Mouse (Mus musculus) neural tube, embryonic 11.5 days (tissue): ENCODE measurements around the gene Tnrc6a. TPM values are rescaled to one million over a fixed set of nuclear protein-coding genes. Genes with fewer than 3 reads are reported as not detected.
A peak's percentile ranks its signal among the peaks of the same experiment; 100 is the strongest.

Source experiments
- ATAC-seq: fragments of 200-750 bp; cut with Nextera tagmentation; 2 replicates; pipeline ENCODE4 v1.8.0; 2017; ENCODE audit warnings: moderate number of reproducible peaks, mild to moderate bottlenecking, moderate TSS enrichment, moderate library complexity; ENCODE audit not compliant: insufficient read depth, low FRiP score, low TSS enrichment
- DNase-seq: peaks from one replicate; pipeline ENCODE4 v3.0.0-alpha.2; 2015; ENCODE audit warnings: low spot score
- H3K27ac ChIP-seq: fragments of 300-500 bp; sonication (generic); 2 replicates; pipeline ENCODE4 v1.5.1; 2014; ENCODE audit warnings: low read depth, mild to moderate bottlenecking, low read length
- H3K27me3 ChIP-seq: fragments of 300-500 bp; sonication (generic); 2 replicates; pipeline ENCODE4 v1.6.1; 2014; ENCODE audit warnings: mild to moderate bottlenecking, low read length, mixed read lengths; ENCODE audit not compliant: control insufficient read depth, insufficient read depth
- H3K36me3 ChIP-seq: fragments of 300-500 bp; sonication (generic); 2 replicates; pipeline ENCODE4 v1.6.1; 2014; ENCODE audit warnings: mild to moderate bottlenecking, low read length, moderate library complexity, mixed read lengths; ENCODE audit not compliant: control insufficient read depth, insufficient read depth
- H3K4me1 ChIP-seq: fragments of 300-500 bp; sonication (generic); 2 replicates; pipeline ENCODE4 v1.6.1; 2014; ENCODE audit warnings: low read length, mixed read lengths; ENCODE audit not compliant: control insufficient read depth, insufficient read depth
- H3K4me2 ChIP-seq: fragments of 300-500 bp; sonication (generic); 2 replicates; pipeline ENCODE4 v1.6.1; 2014; ENCODE audit warnings: low read depth, mild to moderate bottlenecking, moderate library complexity
- H3K4me3 ChIP-seq: fragments of 300-500 bp; sonication (generic); 2 replicates; pipeline ENCODE4 v1.5.1; 2014; ENCODE audit warnings: low read depth, low read length
- H3K9ac ChIP-seq: fragments of 300-500 bp; sonication (generic); 2 replicates; pipeline ENCODE4 v1.6.1; 2014; ENCODE audit warnings: mild to moderate bottlenecking, low read length
- H3K9me3 ChIP-seq: fragments of 300-500 bp; sonication (generic); 2 replicates; pipeline ENCODE4 v1.6.1; 2016; ENCODE audit warnings: low read length; ENCODE audit not compliant: control insufficient read depth
- WGBS: fragments of 180-500 bp; shearing (Covaris S2); extraction: QIAGEN DNeasy Blood & Tissue Kit; methylation state at CpG from one replicate; pipeline ENCODE4 v1.1.7; 2014; 5-methylcytosine and 5-hydroxymethylcytosine counted together
- polyA plus RNA-seq: library from polyadenylated mRNA; unstranded; fragments of >200 nt; fragmentation: Nextera tagmentation; extraction: Ambion mirVana; gene quantifications from 2 replicates; pipeline ENCODE4 v1.2.1, GENCODE M21; 2014

The Tnrc6a gene
- polyA plus RNA-seq, 1 experiment from 2014 or later = 46.2 TPM

GRCm38 (mm10) chr7:123113590-123113989 is 10.1 kb upstream of the Tnrc6a start:
- H3K9ac ChIP-seq = no peak overlapping the region
- no peaks in the 10 kb centered on the region for H3K9me3 ChIP-seq
- 90% methylated on average over 6 of the region's 6 CpGs for WGBS
- H3K4me2 ChIP-seq = no peak overlapping the region
- H3K4me3 ChIP-seq = no peak overlapping the region
- DNase-seq (no peak), ATAC-seq (no peak)
- no peaks in the 10 kb centered on the region for H3K4me1 ChIP-seq
- H3K27me3 ChIP-seq = no peaks in the 10 kb centered on the region
- no peaks in the 10 kb centered on the region for H3K36me3 ChIP-seq
- H3K27ac ChIP-seq = no peak overlapping the region

GRCm38 (mm10) chr7:123116799-123117198 is 6.9 kb upstream of the Tnrc6a start:
- no peaks in the 10 kb centered on the region for H3K9me3 ChIP-seq
- no peaks in the 10 kb centered on the region for H3K36me3 ChIP-seq
- ATAC-seq = no peak
- WGBS = 86% methylated on average over 12 of the region's 12 CpGs
- DNase-seq = no peak
- no peak overlapping the region for H3K27ac ChIP-seq
- no peak overlapping the region for H3K9ac ChIP-seq
- no peaks in the 10 kb centered on the region for H3K27me3 ChIP-seq
- no peak overlapping the region for H3K4me3 ChIP-seq
- no peak overlapping the region for H3K4me2 ChIP-seq
- H3K4me1 ChIP-seq = no peaks in the 10 kb centered on the region

GRCm38 (mm10) chr7:123117209-123117608 is 6.5 kb upstream of the Tnrc6a start:
- ATAC-seq = no peak

GRCm38 (mm10) chr7:123120516-123120915 is 3.2 kb upstream of the Tnrc6a start:
- Histone ChIP-seq H3K4me1 (no peaks in the 10 kb centered on the region), H3K4me3 (no peak overlapping the region), H3K36me3 (no peaks in the 10 kb centered on the region), H3K9me3 (no peaks in the 10 kb centered on the region), H3K9ac (no peak overlapping the region), H3K4me2 (no peak overlapping the region), H3K27ac (no peak overlapping the region), H3K27me3 (no peaks in the 10 kb centered on the region)
- WGBS = 87% methylated on average over 7 of the region's 7 CpGs
- DNase-seq (no peak), ATAC-seq (no peak)

More at GRCm38 (mm10) chr7:123117209-123117608, 6.5 kb upstream of the Tnrc6a start:
- 87% methylated on average over 4 of the region's 4 CpGs for WGBS
- no peak overlapping the region for H3K4me2 ChIP-seq
- no peak overlapping the region for H3K4me3 ChIP-seq
- H3K27me3 ChIP-seq = no peaks in the 10 kb centered on the region
- no peaks in the 10 kb centered on the region for H3K9me3 ChIP-seq
- DNase-seq = no peak
- H3K9ac ChIP-seq = no peak overlapping the region
- H3K4me1 ChIP-seq = no peaks in the 10 kb centered on the region
- H3K27ac ChIP-seq = no peak overlapping the region
- no peaks in the 10 kb centered on the region for H3K36me3 ChIP-seq

GRCm38 (mm10) chr7:123124299-123124716 is 623 bp downstream of the Tnrc6a start:
- Histone ChIP-seq H3K9me3 (no peaks in the 10 kb centered on the region), H3K27ac (peak overlapping the region; percentile 93), H3K36me3 (no peaks in the 10 kb centered on the region), H3K4me1 (no peaks in the 10 kb centered on the region), H3K27me3 (no peaks in the 10 kb centered on the region), H3K4me3 (peak overlapping the region; percentile 99), H3K4me2 (peak overlapping the region; percentile 35), H3K9ac (peak overlapping the region; percentile 99)
- no peak for DNase-seq
- 0% methylated on average over 25 of the region's 45 CpGs for WGBS
- ATAC-seq = peak; percentile 79

GRCm38 (mm10) chr7:123124735-123125181 is 1.1 kb downstream of the Tnrc6a start:
- Histone ChIP-seq H3K36me3 (no peaks in the 10 kb centered on the region), H3K4me1 (no peaks in the 10 kb centered on the region), H3K27me3 (no peaks in the 10 kb centered on the region), H3K27ac (peak overlapping the region; percentile 93; the same call in 1 of the 2 replicates), H3K4me2 (peak overlapping the region; percentile 35), H3K9me3 (no peaks in the 10 kb centered on the region), H3K9ac (peak overlapping the region; percentile 99), H3K4me3 (peak overlapping the region; percentile 99)
- peak; percentile 53 for ATAC-seq
- under 1% methylated on average over 16 of the region's 16 CpGs for WGBS
- no peak for DNase-seq

GRCm38 (mm10) chr7:123126056-123126455 is 2.4 kb downstream of the Tnrc6a start:
- no peak overlapping the region for H3K9ac ChIP-seq
- H3K9me3 ChIP-seq = no peaks in the 10 kb centered on the region
- 77% methylated on average over 4 of the region's 4 CpGs for WGBS

GRCm38 (mm10) chr7:123127301-123127700 is 3.6 kb downstream of the Tnrc6a start:
- Histone ChIP-seq H3K27me3 (no peaks in the 10 kb centered on the region), H3K4me1 (no peaks in the 10 kb centered on the region), H3K27ac (no peak overlapping the region), H3K9me3 (no peaks in the 10 kb centered on the region), H3K4me3 (no peak overlapping the region), H3K36me3 (no peaks in the 10 kb centered on the region), H3K4me2 (no peak overlapping the region), H3K9ac (no peak overlapping the region)
- ATAC-seq (no peak), DNase-seq (no peak)
- 77% methylated on average over 1 of the region's 1 CpGs for WGBS

More at GRCm38 (mm10) chr7:123126056-123126455, 2.4 kb downstream of the Tnrc6a start:
- Histone ChIP-seq H3K4me2 (no peak overlapping the region), H3K27me3 (no peaks in the 10 kb centered on the region), H3K4me1 (no peaks in the 10 kb centered on the region), H3K4me3 (no peak overlapping the region), H3K27ac (no peak overlapping the region), H3K36me3 (no peaks in the 10 kb centered on the region)
- ATAC-seq (no peak), DNase-seq (no peak)

- Histone ChIP-seq H3K27ac (no peak overlapping the region), H3K36me3 (no peaks in the 10 kb centered on the region), H3K9me3 (no peaks in the 10 kb centered on the region), H3K4me1 (no peaks in the 10 kb centered on the region), H3K9ac (no peak overlapping the region), H3K27me3 (no peaks in the 10 kb centered on the region), H3K4me2 (no peak overlapping the region), H3K4me3 (no peak overlapping the region)
- DNase-seq (no peak), ATAC-seq (no peak)
- 58% methylated on average over 1 of the region's 1 CpGs for WGBS
Observed at GRCm38 (mm10) chr7:123127981-123128380, 4.3 kb downstream of the Tnrc6a start.
